Mouse (Mus musculus) heart, embryonic 14.5 days (tissue): Measurements from ENCODE around the gene Plekhn1. TPM values are rescaled to one million over a fixed set of nuclear protein-coding genes. Genes with fewer than 3 reads are reported as not detected.

Experiments used
- ATAC-seq: fragments of 200-750 bp; cut with Nextera tagmentation; 2 replicates; pipeline ENCODE4 v1.8.0; 2017; ENCODE audit warnings: low read depth, moderate TSS enrichment; ENCODE audit not compliant: insufficient number of reproducible peaks, insufficient read depth, low FRiP score
- H3K27ac ChIP-seq, 2 experiments: fragments of 200-500 bp in 1 of 2; fragments of 300-500 bp in 1 of 2; sonication (generic) in 1 of 2; replicated peaks in 1 of 2; 2 replicates each; pipeline ENCODE4 v1.5.1; 2012 to 2014; ENCODE audit warnings: low read depth in 2 of 2, low read length in 2 of 2, control low read depth in 1 of 2, mild to moderate bottlenecking in 1 of 2, mixed read lengths in 1 of 2; ENCODE audit not compliant: control insufficient read depth in 1 of 2, insufficient read depth in 1 of 2
- H3K27me3 ChIP-seq: fragments of 300-500 bp; sonication (generic); 2 replicates; pipeline ENCODE4 v1.6.1; 2014; ENCODE audit warnings: mild to moderate bottlenecking, low read length, control low read depth; ENCODE audit not compliant: control insufficient read depth, insufficient read depth
- H3K36me3 ChIP-seq: fragments of 300-500 bp; sonication (generic); 2 replicates; pipeline ENCODE4 v1.6.1; 2014; ENCODE audit warnings: mild to moderate bottlenecking, control low read depth, low read length, mixed read lengths; ENCODE audit not compliant: control insufficient read depth, insufficient read depth
- H3K4me1 ChIP-seq, 2 experiments: fragments of 200-500 bp in 1 of 2; fragments of 300-500 bp in 1 of 2; sonication (generic) in 1 of 2; 2 replicates each; pipeline ENCODE4 v1.6.1; 2012 to 2014; ENCODE audit warnings: low read length in 2 of 2, control low read depth in 1 of 2, mixed read lengths in 1 of 2; ENCODE audit not compliant: control insufficient read depth in 2 of 2, insufficient read depth in 2 of 2
- H3K4me2 ChIP-seq: fragments of 300-500 bp; sonication (generic); 2 replicates; pipeline ENCODE4 v1.6.1; 2014; ENCODE audit warnings: mild to moderate bottlenecking, low read length
- H3K4me3 ChIP-seq, 2 experiments: fragments of 200-500 bp in 1 of 2; fragments of 300-500 bp in 1 of 2; sonication (generic) in 1 of 2; 2 replicates each; pipeline ENCODE4 v1.5.1; 2012 to 2014; ENCODE audit warnings: low read length in 2 of 2, mild to moderate bottlenecking in 2 of 2, control low read depth in 1 of 2, low read depth in 1 of 2, moderate library complexity in 1 of 2; ENCODE audit not compliant: control insufficient read depth in 1 of 2, insufficient read depth in 1 of 2
- H3K9ac ChIP-seq: fragments of 300-500 bp; sonication (generic); 2 replicates; pipeline ENCODE4 v1.6.1; 2014; ENCODE audit warnings: mild to moderate bottlenecking, low read length
- H3K9me3 ChIP-seq: fragments of 300-500 bp; sonication (generic); 2 replicates; pipeline ENCODE4 v1.6.1; 2016; ENCODE audit warnings: low read length, control low read depth; ENCODE audit not compliant: control insufficient read depth
- WGBS: fragments of 180-500 bp; shearing (Covaris S2); extraction: QIAGEN DNeasy Blood & Tissue Kit; methylation state at CpG from one replicate; pipeline ENCODE4 v1.1.7; 2014; 5-methylcytosine and 5-hydroxymethylcytosine counted together
- polyA plus RNA-seq: library from polyadenylated mRNA; unstranded; fragments of >200 nt; fragmentation: Nextera tagmentation; extraction: Ambion mirVana; gene quantifications from 2 replicates; pipeline ENCODE4 v1.2.1, GENCODE M21; 2014

Plekhn1 gene
- polyA plus RNA-seq, 1 experiment from 2014 or later = 15.3 TPM

GRCm38 (mm10) chr4:156197829-156198205 lies 36.8 kb downstream of the Plekhn1 start:
- peak overlapping the region; percentile 59 for H3K4me2 ChIP-seq
- peak; percentile 87 for ATAC-seq
- H3K36me3 ChIP-seq = peaks cover 14% of the 10 kb centered on the region
- H3K4me1 ChIP-seq = peaks cover 27 to 44% of the 10 kb centered on the region in 2 experiments
- H3K9me3 ChIP-seq = no peaks in the 10 kb centered on the region
- peak overlapping the region; percentile 73 for H3K9ac ChIP-seq
- H3K27ac ChIP-seq = peak overlapping the region; percentile 77 to 91
- WGBS = under 1% methylated on average over 25 of the region's 26 CpGs
- H3K27me3 ChIP-seq = no peaks in the 10 kb centered on the region
- H3K4me3 ChIP-seq = peak overlapping the region; percentile 48 to 84

- Histone ChIP-seq H3K27me3 (no peaks in the 10 kb centered on the region), H3K36me3 (peaks cover 18% of the 10 kb centered on the region), H3K27ac (peak within 1 kb of the TSS; percentile 77 to 91), H3K9me3 (no peaks in the 10 kb centered on the region), H3K4me1 (peaks cover 30 to 45% of the 10 kb centered on the region in 2 experiments), H3K4me3 (peak within 1 kb of the TSS; percentile 84 to 93), H3K4me2 (peak within 1 kb of the TSS; percentile 98), H3K9ac (peak within 1 kb of the TSS; percentile 94)
- under 1% methylated on average over 46 of the region's 88 CpGs for WGBS
- ATAC-seq = peak; percentile 81
Observed at GRCm38 (mm10) chr4:156197131-156197828, 37.4 kb downstream of the Plekhn1 start, which contains the start of gene Agrn. Agrn (minus strand) TSS chr4:156197488.

GRCm38 (mm10) chr4:156195927-156196870 lies 38.5 kb downstream of the Plekhn1 start:
- H3K4me2 ChIP-seq = peak overlapping the region; percentile 98
- peak overlapping the region; percentile 11 to 78 for H3K27ac ChIP-seq
- no peak for ATAC-seq
- peak overlapping the region; percentile 94 for H3K9ac ChIP-seq
- peaks cover 26% of the 10 kb centered on the region for H3K36me3 ChIP-seq
- no peaks in the 10 kb centered on the region for H3K27me3 ChIP-seq
- 4% methylated on average over 35 of the region's 35 CpGs for WGBS
- no peaks in the 10 kb centered on the region for H3K9me3 ChIP-seq
- H3K4me3 ChIP-seq = peak overlapping the region; percentile 84 to 93
- H3K4me1 ChIP-seq = peaks cover 30 to 45% of the 10 kb centered on the region in 2 experiments

- no peak overlapping the region for H3K4me3 ChIP-seq
- peaks cover 40 to 56% of the 10 kb centered on the region in 2 experiments for H3K4me1 ChIP-seq
- no peaks in the 10 kb centered on the region for H3K9me3 ChIP-seq
- H3K27ac ChIP-seq = no peak overlapping the region
- no peak overlapping the region for H3K9ac ChIP-seq
- no peaks in the 10 kb centered on the region for H3K27me3 ChIP-seq
- WGBS = 60% methylated on average over 6 of the region's 6 CpGs
- 0 out of 2 replicates have a peak overlapping the region, but pooled peaks have one; percentile 8 for H3K4me2 ChIP-seq
- peaks cover 42% of the 10 kb centered on the region for H3K36me3 ChIP-seq
- no peak for ATAC-seq
Observed at GRCm38 (mm10) chr4:156194346-156194745, 40.3 kb downstream of the Plekhn1 start.

GRCm38 (mm10) chr4:156193906-156194305 lies 40.8 kb downstream of the Plekhn1 start:
- no peak for ATAC-seq
- Histone ChIP-seq H3K9me3 (no peaks in the 10 kb centered on the region), H3K36me3 (peaks cover 42% of the 10 kb centered on the region), H3K4me1 (peaks cover 44 to 60% of the 10 kb centered on the region in 2 experiments), H3K27me3 (no peaks in the 10 kb centered on the region), H3K4me3 (no peak overlapping the region), H3K27ac (no peak overlapping the region), H3K4me2 (no peak overlapping the region), H3K9ac (no peak overlapping the region)
- WGBS = 64% methylated on average over 5 of the region's 5 CpGs

- Histone ChIP-seq H3K9me3 (no peaks in the 10 kb centered on the region), H3K4me1 (peaks cover 50 to 68% of the 10 kb centered on the region in 2 experiments), H3K27me3 (no peaks in the 10 kb centered on the region), H3K9ac (peak overlapping the region; percentile 19; the same call in 1 of the 2 replicates), H3K27ac (peak overlapping the region in 1 of 2 experiments; percentile 17; a peak in 1 of 4 replicates), H3K4me2 (no peak overlapping the region), H3K4me3 (no peak overlapping the region), H3K36me3 (peaks cover 42% of the 10 kb centered on the region)
- 28% methylated on average over 2 of the region's 2 CpGs for WGBS
- no peak for ATAC-seq
Observed at GRCm38 (mm10) chr4:156193200-156193590, 41.5 kb downstream of the Plekhn1 start.

DNA sequence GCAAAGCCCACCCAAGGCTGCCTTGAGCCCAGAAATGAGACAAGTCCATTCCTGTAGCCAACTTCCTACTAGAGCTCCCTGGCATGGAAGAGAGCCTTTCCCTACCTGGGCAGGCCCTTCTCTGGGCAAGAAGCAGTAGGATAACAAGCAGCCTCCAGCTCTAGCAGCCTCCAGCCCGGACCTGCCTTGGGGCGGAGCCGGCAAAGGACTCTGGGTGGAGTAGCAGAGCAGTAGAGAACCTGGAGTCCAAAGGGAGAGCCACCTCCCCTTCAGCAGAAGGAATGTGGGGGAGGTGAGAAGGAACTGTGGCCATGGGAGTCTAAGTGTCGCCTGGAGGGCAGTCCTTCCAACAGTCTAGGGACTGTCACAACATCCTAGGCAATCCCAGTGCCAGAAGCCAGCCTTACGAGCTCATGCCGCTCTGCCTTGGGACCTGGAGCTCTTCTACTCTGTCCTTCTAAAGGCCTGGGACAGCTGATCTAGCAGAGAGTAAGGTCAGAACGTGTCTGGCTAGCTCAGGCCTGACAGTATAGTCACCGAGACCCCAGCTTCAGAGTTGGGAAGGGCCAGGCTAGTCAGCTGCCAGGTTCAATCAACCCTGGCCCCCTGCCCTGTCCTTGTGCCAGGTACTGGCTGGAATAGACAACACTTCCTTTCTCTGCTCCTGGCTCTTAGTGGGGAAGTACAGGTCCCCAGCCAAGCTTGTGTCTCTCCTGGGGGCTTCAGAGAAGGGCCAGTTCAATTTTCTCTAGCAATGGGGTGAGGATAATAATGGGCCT lies 42.0 kb downstream of the Plekhn1 start:
- Histone ChIP-seq H3K9me3 (no peaks in the 10 kb centered on the region), H3K27me3 (no peaks in the 10 kb centered on the region), H3K9ac (peak overlapping the region; percentile 19; the same call in 1 of the 2 replicates), H3K4me1 (peaks cover 48 to 73% of the 10 kb centered on the region in 2 experiments), H3K4me2 (no peak overlapping the region), H3K4me3 (no peak overlapping the region), H3K36me3 (peaks cover 45% of the 10 kb centered on the region), H3K27ac (peak overlapping the region in 1 of 2 experiments; percentile 17; a peak in 1 of 4 replicates)
- ATAC-seq = no peak
- WGBS = 52% methylated on average over 8 of the region's 8 CpGs
